Mouse (Mus musculus): ENCODE data around the gene BC005561. TPM values are rescaled to one million over a fixed set of nuclear protein-coding genes. Genes with fewer than 3 reads are reported as not detected.
"Not testable (repeated sequence)": the region's sequence is repeated elsewhere in the genome, so short reads cannot be mapped to it uniquely, and the experiment has no call there.

Gene BC005561
- polyA plus RNA-seq, 1 experiment from 2014 or later = 10.8 TPM

DNA sequence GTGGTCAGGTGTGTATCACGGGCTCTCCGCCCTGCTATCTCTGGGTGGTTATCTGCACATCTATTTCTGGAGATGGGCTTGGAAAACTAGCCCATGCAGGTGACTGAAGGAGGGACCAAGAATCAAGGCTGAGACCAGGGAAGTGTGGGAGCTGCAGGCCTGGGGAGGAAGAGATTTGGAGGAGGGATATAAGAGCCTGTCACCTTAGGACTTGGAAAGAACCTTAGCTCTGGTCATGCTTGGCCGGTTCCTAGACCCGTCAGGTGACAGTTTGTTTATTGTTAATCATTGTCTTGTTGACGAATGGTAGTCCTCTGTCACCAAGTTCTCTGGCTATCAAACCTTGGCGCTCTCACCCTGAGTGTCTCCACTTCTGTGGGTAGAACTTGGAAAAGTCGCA is 27.8 kb upstream of the BC005561 start:
- no peak overlapping the region for H3K4me3 ChIP-seq
- H3K4me1 ChIP-seq = no peaks in the 10 kb centered on the region
- H3K27ac ChIP-seq = no peak overlapping the region
- H3K36me3 ChIP-seq = peaks cover 68% of the 10 kb centered on the region
- no peaks in the 10 kb centered on the region for H3K9me3 ChIP-seq
- no peak for ATAC-seq (ENCODE audit: insufficient number of reproducible peaks, low FRiP score, low TSS enrichment, low read depth)
- WGBS = 91% methylated on average over 7 of the region's 7 CpGs
- H3K27me3 ChIP-seq = no peaks in the 10 kb centered on the region
- no peak overlapping the region for H3K9ac ChIP-seq
- no peak overlapping the region for H3K4me2 ChIP-seq

DNA sequence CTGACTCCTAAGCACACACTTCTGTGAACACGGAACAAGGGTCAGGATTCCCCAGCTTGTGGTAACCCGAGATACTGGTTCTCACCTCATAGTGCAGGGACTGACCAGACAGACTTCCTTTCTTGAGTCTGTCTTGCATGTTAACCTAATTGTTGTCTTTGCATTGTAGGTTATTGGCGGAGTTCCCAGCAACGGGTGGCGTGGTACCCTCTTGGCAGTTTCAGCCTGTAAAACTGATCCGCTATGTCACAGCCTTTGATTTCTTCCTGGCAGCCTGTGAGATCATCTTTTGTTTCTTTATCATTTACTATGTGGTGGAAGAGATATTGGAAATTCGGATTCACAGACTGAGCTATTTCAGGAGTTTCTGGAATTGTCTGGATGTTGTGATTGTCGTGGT is 25.3 kb upstream of the BC005561 start:
- no peak for ATAC-seq (ENCODE audit: insufficient number of reproducible peaks, low FRiP score, low TSS enrichment, low read depth)
- H3K4me3 ChIP-seq = no peak overlapping the region
- peaks cover 79% of the 10 kb centered on the region for H3K36me3 ChIP-seq
- no peaks in the 10 kb centered on the region for H3K4me1 ChIP-seq
- no peak overlapping the region for H3K27ac ChIP-seq
- H3K27me3 ChIP-seq = no peaks in the 10 kb centered on the region
- 79% methylated on average over 8 of the region's 8 CpGs for WGBS
- no peak overlapping the region for H3K9ac ChIP-seq
- no peaks in the 10 kb centered on the region for H3K9me3 ChIP-seq
- no peak overlapping the region for H3K4me2 ChIP-seq

DNA sequence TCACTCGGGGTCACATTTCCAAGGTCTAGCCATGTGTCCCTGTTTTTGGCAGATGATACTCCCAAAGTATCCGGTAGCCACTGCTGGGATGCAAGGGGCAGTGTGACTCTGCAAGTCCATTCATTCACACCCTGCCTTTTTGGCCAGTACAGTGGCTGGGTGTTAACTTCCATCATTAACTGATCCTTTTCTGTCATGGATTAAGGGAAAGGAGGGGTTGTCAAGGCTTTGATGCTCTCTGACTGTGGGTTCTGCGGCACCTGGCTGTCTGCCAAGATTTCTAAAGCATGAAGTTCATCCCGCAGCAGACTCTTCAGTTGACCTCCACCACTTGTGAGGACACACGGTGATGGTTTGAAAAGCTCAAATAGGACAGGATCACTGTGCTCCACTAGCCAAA is 16.6 kb upstream of the BC005561 start:
- no peaks in the 10 kb centered on the region for H3K4me1 ChIP-seq
- H3K4me2 ChIP-seq = no peak overlapping the region
- no peak for ATAC-seq (ENCODE audit: insufficient number of reproducible peaks, low FRiP score, low TSS enrichment, low read depth)
- peaks cover 86% of the 10 kb centered on the region for H3K36me3 ChIP-seq
- no peaks in the 10 kb centered on the region for H3K27me3 ChIP-seq
- no peak overlapping the region for H3K4me3 ChIP-seq
- no peak overlapping the region for H3K27ac ChIP-seq
- WGBS = 62% methylated on average over 5 of the region's 5 CpGs
- no peak overlapping the region for H3K9ac ChIP-seq
- no peaks in the 10 kb centered on the region for H3K9me3 ChIP-seq

DNA sequence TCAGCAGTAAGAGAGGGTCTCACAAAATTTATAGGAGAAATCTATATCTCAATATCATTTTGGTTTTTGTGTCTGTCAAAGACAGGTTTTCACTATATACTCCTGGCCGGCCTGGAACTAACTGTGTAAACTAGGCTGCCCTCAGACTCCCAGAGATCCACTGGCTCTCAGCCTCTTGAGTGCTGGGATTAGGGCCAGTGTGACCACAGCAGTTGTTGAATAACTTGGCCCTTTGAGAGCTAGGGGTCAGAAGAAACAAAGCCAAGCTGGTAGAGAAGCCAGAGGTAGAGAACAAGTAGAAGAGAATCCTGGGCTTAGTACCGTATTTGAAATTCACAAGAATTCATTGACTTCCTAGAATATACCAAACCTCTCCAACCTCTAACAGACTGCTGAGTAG is 3.3 kb upstream of the BC005561 start:
- Histone ChIP-seq H3K27ac (no peak overlapping the region), H3K4me1 (0 out of 2 replicates have a peak, but pooled peaks cover 3% of the 10 kb centered on the region), H3K4me3 (no peak overlapping the region), H3K9me3 (no peaks in the 10 kb centered on the region), H3K9ac (no peak overlapping the region), H3K4me2 (no peak overlapping the region), H3K27me3 (no peaks in the 10 kb centered on the region), H3K36me3 (peaks cover 40% of the 10 kb centered on the region)
- 98% methylated on average over 2 of the region's 2 CpGs for WGBS
- no peak for ATAC-seq (ENCODE audit: insufficient number of reproducible peaks, low FRiP score, low TSS enrichment, low read depth)

DNA sequence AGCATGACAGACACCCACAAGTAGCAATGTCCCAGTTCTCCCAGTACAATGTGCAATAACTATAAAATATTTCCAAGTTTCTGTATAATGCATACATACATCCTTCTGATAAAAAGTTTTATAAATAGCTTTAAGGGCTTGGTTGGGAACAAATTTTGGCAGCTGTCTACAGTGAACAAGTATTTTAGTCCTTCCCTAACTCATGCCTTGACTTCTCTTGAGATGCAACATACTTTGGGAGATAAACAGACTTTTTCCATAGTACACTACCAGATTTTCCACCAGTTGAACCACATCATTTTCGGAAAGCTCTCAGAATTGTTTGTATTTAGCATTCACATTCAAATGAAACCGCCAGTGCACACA is 340 bp upstream of the BC005561 start:
- H3K4me3 ChIP-seq = peak overlapping the region; percentile 88
- H3K4me1 ChIP-seq = 0 out of 2 replicates have a peak, but pooled peaks cover 3% of the 10 kb centered on the region
- peak overlapping the region; percentile 52 for H3K4me2 ChIP-seq
- no peak overlapping the region for H3K9ac ChIP-seq
- H3K9me3 ChIP-seq = no peaks in the 10 kb centered on the region
- WGBS = 1% methylated on average over 2 of the region's 2 CpGs
- no peak for ATAC-seq (ENCODE audit: insufficient number of reproducible peaks, low FRiP score, low TSS enrichment, low read depth)
- H3K27ac ChIP-seq = peak overlapping the region; percentile 91; the same call in 1 of the 2 replicates
- peaks cover 24% of the 10 kb centered on the region for H3K36me3 ChIP-seq
- no peaks in the 10 kb centered on the region for H3K27me3 ChIP-seq

DNA sequence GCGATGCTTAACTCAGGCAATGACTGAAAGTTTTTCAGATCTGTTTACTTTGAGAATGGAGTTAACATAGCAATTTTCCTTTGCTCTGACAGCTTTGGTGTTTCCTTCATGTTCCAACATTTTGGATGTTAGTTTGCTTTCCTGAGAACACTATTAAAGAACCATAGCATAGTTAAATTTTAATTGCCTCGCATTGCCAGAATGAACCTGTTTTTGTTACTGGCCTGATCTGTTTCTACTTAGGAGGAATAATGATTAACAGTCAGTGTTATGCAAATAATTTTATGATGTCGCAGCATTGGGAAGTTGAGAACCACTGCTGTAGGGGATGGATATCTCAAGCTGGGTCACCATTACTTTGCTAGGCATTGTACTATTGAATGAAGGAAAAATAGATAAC is 3.1 kb downstream of the BC005561 start:
- H3K4me3 ChIP-seq = no peak overlapping the region
- H3K36me3 ChIP-seq = peaks cover 21% of the 10 kb centered on the region
- H3K4me2 ChIP-seq = no peak overlapping the region
- ATAC-seq (ENCODE audit: insufficient number of reproducible peaks, low FRiP score, low TSS enrichment, low read depth) = no peak
- no peaks in the 10 kb centered on the region for H3K27me3 ChIP-seq
- H3K9ac ChIP-seq = no peak overlapping the region
- H3K4me1 ChIP-seq = 0 out of 2 replicates have a peak, but pooled peaks cover 3% of the 10 kb centered on the region
- peaks cover 5% of the 10 kb centered on the region; the same call in 1 of the 2 replicates for H3K9me3 ChIP-seq
- 77% methylated on average over 3 of the region's 3 CpGs for WGBS
- no peak overlapping the region; the same call in 1 of the 2 replicates for H3K27ac ChIP-seq

DNA sequence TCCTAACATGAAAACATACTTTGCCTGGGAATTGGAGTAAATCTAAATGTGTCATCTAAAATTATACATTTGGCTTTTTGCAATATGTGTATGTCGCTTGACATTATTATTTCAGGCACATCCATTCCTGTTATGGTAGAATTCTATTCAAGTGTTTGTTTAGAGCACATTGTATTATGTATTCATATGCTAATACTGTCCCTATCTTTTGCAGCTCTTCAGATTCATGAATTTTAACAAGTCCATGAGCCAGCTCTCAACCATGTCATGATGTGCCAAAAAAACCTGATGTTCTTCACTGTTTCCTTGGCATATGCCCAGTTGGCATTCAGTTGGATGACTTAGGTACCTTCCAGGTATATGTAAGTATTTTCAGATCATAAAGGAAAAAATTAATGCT is 30.5 kb downstream of the BC005561 start:
- no peak for ATAC-seq (ENCODE audit: insufficient number of reproducible peaks, low FRiP score, low TSS enrichment, low read depth)
- no peak overlapping the region for H3K27ac ChIP-seq
- H3K27me3 ChIP-seq = no peaks in the 10 kb centered on the region
- H3K36me3 ChIP-seq = peaks cover 51% of the 10 kb centered on the region
- H3K9me3 ChIP-seq = no peaks in the 10 kb centered on the region
- H3K4me3 ChIP-seq = no peak overlapping the region
- H3K4me2 ChIP-seq = no peak overlapping the region
- H3K9ac ChIP-seq = no peak overlapping the region
- 90% methylated on average over 1 of the region's 1 CpGs for WGBS
- no peaks in the 10 kb centered on the region for H3K4me1 ChIP-seq

DNA sequence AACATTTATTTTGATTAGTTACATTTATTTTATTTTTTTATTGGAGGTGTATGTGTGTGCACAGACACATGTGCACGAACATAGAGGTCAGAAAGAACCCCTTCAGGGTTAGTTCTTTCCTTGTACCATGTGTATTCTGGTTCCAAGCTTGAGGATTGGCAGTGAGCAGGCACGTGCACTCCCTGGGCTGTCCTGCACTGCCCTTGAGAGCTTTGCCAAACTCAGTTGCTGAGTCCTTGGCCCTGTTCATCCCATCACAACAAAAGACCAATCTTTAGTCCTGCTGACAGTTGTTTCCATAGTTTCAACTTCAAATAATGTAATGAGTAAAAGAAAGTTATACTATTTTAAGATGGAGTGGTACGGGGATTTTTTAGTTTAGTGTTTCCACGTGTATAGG is 31.2 kb downstream of the BC005561 start:
- Histone ChIP-seq H3K9ac (no peak overlapping the region), H3K36me3 (peaks cover 53% of the 10 kb centered on the region), H3K4me1 (no peaks in the 10 kb centered on the region), H3K9me3 (no peaks in the 10 kb centered on the region), H3K27ac (no peak overlapping the region), H3K4me3 (no peak overlapping the region), H3K4me2 (no peak overlapping the region), H3K27me3 (no peaks in the 10 kb centered on the region)
- no peak for ATAC-seq (ENCODE audit: insufficient number of reproducible peaks, low FRiP score, low TSS enrichment, low read depth)
- 85% methylated on average over 4 of the region's 4 CpGs for WGBS

DNA sequence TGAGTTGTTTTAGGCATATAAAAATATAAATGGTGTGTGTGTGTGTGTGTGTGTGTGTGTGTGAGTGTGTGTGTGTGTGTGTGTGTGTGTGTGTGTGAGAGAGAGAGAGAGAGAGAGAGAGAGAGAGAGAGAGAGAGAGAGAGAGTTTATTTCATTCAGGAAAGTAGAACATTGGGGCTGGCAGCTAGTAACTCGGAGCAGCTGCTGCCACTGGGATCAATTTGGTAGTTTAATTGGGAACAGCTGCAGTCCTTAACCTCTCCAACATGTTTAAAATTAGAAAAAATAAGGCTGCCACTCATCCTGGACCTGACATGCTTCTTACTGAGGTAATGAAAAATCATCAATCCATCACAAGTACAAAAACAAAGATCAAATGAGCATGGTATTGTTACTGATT is 59.9 kb downstream of the BC005561 start:
- H3K4me3 ChIP-seq; H3K4me2 ChIP-seq; H3K27ac ChIP-seq; H3K9ac ChIP-seq; H3K4me1 ChIP-seq; H3K27me3 ChIP-seq; H3K36me3 ChIP-seq; ATAC-seq (ENCODE audit: insufficient number of reproducible peaks, low FRiP score, low TSS enrichment, low read depth); H3K9me3 ChIP-seq: not testable (repeated sequence)
- WGBS = 14% methylated on average over 1 of the region's 1 CpGs

DNA sequence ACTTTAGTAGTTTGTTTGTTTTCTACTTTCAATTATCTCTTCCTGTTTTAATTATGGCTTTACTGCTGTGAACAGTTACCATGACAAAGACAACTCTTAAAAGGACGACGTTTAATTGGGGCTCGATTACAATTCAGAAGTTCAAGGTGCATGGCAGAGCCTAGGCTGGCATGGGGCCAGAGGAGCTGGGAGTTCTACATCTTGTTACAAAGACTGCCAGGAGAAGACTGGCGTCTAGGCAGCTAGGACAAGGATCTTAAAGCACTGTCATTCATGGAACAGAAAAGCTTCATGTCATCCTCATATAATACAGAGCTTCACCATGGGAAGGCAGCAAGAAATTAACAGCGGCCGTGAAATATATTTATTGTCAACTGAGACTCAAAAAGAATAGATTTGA is 62.6 kb downstream of the BC005561 start:
- no peaks in the 10 kb centered on the region for H3K4me1 ChIP-seq
- 45% methylated on average over 6 of the region's 6 CpGs for WGBS
- peak overlapping the region; percentile 60 for H3K4me3 ChIP-seq
- H3K27me3 ChIP-seq = no peaks in the 10 kb centered on the region
- no peak for ATAC-seq (ENCODE audit: insufficient number of reproducible peaks, low FRiP score, low TSS enrichment, low read depth)
- H3K36me3 ChIP-seq = peaks cover 12% of the 10 kb centered on the region
- H3K27ac ChIP-seq = no peak overlapping the region
- no peak overlapping the region for H3K9ac ChIP-seq
- peak overlapping the region; percentile 26; the same call in 1 of the 2 replicates for H3K4me2 ChIP-seq
- H3K9me3 ChIP-seq = no peaks in the 10 kb centered on the region

DNA sequence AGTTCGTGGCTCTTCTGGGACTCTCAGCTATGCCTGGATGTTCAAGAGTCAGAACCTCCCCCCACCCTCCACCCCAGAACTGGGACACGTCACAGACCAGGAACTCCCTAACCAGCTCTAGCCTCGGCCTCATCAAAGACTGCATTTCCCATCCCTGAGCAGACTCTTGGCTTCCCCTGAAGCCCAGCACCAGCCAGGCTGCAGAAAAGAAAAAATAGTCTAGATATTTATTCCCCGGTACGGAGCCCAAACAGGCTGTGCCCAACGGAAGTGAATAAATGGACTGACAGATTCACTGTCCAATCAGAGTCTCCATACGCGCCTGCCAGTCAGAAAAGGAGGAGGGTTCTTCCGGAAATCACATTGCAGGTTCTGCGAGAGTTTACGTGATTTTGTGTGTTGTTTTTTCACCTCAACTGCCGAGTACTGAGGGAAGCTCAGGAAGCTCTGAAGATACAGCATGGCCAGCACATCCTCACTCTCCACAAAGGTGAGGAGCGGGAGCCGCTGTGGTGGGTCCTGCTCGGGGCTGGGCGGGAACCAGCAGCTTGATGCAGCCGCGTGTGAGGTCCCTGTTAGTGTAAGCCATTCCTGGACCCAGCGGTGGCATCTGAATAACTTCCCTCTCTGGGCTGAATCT is 63.2 kb downstream of the BC005561 start:
- Histone ChIP-seq H3K9ac (peak overlapping the region; percentile 77), H3K27ac (peak overlapping the region; percentile 92), H3K36me3 (peaks cover 12% of the 10 kb centered on the region), H3K4me3 (peak overlapping the region; percentile 60), H3K4me2 (peak overlapping the region; percentile 32)
- ATAC-seq (ENCODE audit: insufficient number of reproducible peaks, low FRiP score, low TSS enrichment, low read depth) = peak; percentile 94
- not testable (repeated sequence) for H3K9me3 ChIP-seq, H3K27me3 ChIP-seq, H3K4me1 ChIP-seq
- 6% methylated on average over 18 of the region's 19 CpGs for WGBS
